Mouse (Mus musculus) spleen, postnatal 36 days (tissue): ENCODE measurements at regions not wholly inside any gene's neighbourhood (a gene's known extent, or its start where the extent isn't known, plus 50 kb on each side); places are given as distances from the start of the nearest gene placed in this dataset.

Experiments
- DNase-seq, 2 experiments: peaks; one replicate each; pipeline ENCODE4 v3.0.0; 2022; ENCODE audit warnings: low spot score in 2 of 2, mixed read lengths in 1 of 2

DNA sequence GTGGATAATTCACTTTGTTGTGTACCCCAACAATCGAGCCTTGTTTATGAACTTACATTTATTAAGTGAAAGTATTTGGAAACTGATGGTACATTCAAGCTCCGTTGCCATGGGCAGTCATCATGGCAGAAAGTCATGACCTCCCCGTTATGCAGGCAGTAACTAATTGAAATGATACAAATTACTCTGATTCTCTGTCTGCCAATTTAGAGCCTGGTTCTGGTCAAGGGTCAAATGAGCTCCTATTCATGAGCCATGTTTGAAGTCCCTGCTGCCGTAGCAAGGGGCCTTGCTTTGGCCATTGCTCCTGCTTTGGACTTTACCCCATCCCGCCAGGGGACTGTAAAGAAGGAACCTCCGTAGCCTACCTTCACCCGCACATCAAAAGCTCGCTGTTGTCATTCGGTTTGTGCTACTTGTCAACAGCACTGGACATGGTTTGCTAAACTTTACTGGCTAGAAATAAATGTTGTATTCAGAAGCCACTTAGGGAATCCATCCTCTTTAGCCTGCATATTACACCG, 152.8 kb upstream of the Foxd3 start:
- DNase-seq = no peak

DNA sequence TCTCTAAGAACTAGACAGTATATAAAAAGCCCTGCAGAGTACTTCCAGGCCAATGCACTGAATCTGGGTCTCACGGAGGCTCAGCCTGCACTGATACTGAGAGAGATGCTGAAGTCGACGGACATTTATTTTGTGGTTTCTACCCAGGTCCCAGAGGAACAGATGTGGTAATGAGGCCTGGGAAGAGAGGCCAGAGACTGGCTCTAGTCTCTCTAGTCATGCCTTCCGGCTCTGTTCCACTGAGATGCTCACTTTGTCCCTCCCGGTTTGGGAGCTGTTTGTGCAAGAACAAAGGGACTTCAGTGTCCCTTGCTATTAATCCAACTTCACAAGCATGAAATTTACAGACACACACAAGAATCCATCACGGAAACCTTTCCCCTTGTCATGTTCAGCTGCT, 144.1 kb upstream of the Foxd3 start:
- DNase-seq = no peak

DNA sequence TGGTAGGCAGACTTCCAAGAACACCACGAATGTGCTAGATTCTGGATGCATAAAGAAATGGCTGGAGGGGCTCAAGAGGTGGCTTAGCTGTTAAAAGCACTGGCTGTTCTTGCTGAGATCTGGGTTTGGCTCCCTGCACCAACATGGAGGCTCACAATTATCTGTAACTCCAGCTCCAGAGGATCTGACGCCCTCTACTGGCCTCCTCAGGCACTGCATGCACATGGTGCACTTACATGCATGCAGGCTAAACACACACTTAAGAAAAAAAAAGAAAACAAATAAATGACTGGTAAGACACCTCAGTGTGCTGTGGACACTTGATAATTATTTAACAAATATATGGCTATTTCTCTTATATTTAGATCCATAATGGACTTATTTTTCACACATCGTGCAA, 139.2 kb upstream of the Foxd3 start:
- DNase-seq = no peak

DNA sequence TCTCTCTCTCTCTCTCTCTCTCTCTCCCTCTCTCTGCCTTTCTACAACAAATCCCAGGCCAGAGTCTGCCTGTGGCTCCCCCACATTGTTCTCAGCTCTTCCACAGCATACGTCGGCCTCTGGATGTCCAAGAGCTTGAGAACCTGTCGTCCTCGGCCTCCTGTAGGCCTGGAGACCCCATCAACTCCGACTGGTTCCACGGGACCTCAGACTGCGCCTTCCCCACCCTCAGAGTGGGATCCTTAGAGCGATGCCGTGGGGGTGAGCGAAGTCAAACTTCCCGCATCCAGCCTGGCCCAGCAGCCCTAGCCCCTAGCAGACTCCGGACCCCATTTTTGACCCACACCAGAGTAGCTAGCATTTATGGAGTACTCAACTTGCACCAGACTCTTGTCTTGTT, 128.7 kb upstream of the Foxd3 start:
- DNase-seq = no peak

DNA sequence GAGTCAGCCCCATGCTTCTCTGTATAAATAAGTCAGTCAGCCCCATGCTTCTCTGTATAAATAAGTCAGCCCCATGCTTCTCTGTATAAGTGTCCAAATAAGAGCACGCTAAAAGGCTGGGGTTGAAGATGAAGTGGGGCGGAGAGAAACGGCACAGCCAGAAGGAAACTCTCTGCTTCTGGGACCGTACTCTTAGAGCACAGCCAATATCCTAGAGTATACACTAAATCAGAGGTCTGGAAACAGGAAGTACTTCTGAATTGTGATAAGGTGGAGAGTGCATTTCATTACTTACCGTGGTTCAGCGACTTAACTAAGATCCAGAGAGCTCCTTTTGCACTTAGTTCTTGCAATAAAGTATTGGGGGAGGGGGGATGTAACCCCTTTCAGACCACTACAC, 112.1 kb upstream of the Foxd3 start:
- DNase-seq = no peak

DNA sequence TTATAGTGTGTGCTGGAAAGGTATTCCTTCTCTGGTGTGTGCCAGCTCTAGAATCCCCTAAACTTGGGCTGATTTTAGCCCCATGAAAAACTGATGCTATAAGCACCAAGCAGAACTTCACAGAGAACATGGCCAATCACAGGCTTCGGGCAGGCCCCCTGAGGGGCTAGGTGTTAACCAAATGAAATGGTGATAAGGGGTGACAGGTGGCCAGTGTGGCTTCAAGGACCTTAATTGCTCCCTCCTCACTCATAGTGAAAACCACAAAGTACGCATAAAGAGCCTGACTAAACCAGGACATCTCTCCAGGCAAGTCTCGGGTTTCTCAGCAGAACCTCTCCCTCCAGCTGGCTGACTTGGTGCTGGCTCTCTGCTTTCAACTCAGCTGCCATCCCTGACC, 110.4 kb upstream of the Foxd3 start:
- DNase-seq = no peak

DNA sequence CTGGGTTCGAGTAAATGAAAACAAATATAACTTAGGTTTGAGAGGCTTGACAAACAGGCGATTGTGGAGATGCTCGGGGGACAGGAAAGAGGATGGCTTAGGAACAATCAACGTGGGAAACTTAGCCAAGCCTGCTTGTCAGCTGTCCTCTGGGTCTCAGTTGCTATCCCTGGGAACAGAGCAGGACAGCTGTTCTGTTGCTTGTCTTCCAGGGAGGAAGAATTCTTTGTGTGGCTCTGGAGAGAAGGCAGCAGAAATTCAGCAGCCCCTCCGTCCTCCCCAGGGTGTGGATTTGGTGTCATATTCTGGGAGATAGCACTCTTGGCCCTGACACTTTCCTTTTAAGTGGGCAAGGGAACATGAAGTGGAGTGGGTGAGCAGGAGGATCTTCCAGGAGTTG, 98.1 kb upstream of the Foxd3 start:
- no peak for DNase-seq

DNA sequence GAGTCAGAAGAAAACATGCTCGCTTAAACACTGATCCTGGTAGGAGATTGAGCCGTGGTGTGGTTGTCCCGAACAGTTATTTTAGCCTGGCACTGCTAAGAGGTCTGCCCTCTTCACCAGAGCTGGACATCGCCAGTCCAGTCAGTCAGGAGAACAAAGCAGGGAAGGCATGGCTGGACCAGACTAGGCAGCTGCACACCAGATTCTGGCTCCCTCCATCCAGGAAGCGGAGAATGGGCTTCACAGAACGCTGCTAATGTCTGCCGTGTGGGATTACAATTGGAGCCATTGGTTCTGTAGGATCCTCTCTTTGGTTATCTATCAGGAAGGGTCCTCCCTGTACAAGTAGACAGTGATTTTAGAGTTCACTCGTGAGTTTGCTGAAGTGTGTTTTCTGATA, 95.5 kb upstream of the Foxd3 start:
- no peak for DNase-seq

DNA sequence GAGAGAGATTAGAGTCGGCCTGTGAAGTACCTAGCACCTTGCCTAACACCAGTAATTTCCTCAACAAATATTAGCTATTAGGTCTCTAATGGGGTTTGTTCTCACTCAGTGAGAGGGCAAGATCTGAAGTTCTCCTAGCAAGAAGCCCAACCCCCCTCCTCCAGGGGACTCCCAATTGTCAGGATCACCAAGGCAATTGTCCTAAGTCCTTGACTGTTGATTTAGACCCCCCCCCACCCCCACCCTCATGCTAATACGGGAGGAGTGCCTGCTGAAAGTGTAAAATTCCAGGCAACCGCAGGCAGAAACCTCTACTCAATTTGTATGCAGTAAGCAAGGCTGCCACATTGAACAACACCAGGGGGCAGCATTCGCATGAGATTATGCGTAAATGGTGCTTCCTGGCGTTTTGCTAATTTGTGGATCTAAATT, 94.6 kb upstream of the Foxd3 start:
- no peak for DNase-seq

DNA sequence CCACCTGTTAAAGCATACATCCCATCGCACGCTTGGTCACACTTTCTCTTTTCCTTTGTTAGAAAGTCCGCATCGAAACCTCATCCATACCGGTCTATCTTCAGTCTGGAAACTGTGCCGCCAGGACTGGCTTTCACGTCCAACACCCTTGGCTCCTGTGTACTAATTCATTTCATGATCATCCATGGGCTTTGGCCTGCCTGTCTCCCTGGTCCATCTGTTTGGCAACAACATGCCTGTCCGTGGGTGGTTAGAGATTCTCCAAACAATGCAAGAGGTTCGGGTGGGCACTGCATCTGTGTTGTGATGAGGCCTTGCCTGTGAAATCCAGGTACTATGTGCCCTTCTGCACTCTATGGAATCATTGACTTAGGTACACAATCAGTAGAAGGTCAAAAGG, 90.7 kb upstream of the Foxd3 start:
- DNase-seq = no peak

DNA sequence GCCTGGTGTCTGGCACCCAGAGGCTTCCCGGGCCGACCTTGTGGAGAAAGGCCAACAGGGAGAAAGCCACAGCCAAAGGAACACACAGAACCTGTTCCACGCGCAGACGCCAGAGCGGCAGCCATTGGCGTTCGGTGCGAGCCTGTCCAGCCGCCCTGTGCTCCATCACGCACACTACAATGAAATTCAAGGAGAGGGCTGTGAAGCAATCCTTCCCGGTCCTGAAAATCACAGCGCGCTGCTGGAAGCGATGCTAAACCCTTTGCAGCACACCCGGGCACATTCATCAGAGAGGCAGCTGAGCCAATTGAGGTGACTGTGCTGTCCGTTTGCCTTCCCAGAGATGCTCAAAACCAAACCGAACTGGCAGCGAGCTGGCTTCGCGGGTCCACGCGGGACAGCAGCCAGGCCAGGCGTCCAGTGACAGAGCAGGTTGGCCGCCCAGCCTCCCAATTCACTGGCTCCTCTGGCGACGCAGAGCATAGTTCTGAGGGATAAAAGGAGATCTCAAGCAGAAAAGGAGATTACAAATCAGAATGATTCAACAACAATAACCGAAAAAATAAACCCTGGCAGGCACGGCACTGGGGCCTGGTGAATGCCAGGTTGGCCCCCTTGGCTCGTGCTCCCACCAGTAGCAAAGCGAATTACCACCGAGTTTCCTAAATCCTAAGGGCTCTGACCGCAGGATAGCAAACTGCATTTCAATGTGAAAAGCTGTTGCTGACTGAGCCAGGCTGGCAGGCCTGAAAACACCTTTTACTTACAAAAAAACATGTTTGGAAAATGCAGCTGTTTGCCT, 83.1 kb upstream of the Foxd3 start:
- DNase-seq = no peak

DNA sequence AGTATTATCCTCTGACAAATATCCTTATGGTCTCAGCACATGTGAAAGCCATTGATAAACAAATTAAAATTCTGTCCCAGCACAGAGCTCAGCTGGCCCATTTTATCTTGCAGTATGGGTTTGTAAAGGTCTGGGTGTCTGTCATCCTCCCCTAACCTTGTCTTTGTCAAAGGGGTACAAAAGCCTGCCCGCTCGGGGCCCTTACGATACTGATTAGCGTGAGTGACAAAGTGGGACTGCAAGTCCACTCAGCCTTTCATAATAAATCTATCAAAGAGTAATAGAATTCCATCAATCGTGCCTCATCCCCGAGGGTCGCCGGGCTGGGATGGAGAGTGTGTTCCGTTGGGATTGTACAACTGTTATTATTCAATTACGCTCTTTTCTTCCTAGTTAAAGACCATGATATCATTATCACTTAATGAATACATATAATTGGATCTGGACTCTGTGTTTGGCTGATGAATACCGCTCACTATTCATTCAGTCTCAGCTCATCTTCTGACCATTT, 82.0 kb upstream of the Foxd3 start:
- no peak for DNase-seq

DNA sequence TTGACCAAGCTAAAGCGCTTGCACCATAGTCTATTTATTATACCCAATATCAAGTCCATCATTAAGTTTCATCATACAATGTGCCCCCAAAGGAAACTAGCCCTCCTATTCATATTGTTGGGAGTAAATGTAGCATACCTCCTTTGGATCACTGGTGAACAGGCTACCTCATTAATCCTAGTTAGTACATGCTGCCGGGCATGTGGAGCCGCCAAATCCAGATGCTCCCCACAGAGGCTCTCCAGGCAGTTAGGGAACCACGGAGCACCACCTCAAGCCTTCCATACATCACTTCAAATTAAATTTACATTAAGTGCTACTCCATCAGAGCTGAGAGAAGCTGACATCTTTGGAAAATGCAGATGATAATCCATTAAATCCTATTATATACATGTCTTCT, 81.1 kb upstream of the Foxd3 start:
- DNase-seq = no peak

DNA sequence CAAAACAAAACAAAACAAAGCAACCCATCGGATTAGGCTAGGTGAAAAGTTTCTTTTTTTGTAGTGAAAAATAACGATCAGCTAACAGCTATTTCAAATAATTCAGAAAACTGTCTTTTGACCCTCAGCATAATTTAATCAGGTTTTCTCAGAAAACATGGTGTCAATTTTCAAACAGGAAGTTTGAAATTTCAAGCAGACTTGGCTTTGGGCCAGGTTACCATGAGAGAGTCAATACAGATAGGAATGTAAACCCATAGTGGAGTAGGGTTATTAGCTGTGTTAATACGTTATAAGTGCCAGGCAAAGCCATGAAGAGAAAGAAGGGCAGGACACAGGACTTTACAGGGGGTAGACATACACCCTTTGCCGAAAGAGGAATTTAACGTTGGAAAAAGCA, 58.3 kb upstream of the Foxd3 start:
- no peak for DNase-seq

DNA sequence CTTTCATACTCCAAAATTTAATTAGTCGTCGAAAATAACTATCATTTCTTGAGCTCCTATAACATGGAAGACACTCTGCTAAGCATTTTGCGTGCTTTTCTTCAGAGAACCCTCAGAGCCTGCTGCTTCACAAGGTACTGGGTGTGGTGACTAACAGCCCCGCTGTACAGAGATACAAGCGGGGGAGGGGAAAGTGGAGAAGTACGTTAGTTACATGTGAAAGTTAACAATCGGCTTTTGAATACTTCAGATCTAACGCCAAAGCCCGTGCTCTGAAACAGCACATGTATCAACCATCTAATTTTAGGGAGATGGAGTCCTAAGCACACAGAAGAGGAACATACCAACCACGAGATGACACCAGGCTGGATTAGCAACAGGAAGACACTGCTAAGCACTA, 55.4 kb upstream of the Foxd3 start:
- DNase-seq = no peak

DNA sequence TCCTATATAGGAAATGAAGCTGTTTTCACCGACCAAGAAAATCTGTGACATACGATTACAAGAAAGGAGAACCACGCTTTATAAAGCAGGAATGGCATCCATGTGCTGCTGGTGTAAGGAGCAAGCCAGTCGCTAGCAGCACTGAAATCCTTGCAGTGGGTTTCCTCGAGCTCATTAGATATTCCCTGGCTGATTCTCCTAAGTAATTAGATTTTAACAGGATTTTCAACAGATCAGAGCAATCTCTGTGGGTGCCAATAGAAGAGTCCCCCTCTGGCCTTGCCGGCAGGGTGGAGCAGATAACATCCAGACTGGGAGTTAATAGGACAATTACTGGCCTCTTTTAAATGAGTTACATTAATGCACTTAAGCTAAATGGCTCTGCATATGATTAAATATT, 54.6 kb upstream of the Foxd3 start:
- no peak for DNase-seq
